Mouse (Mus musculus) c-Kit-negative CD71-positive TER-119-positive erythroid progenitor cells, embryonic 14.5 days (primary cell): Measurements from ENCODE around the gene Sdr9c7.
"Not testable (repeated sequence)": the region's sequence is repeated elsewhere in the genome, so short reads cannot be mapped to it uniquely, and the experiment has no call there.

Experiments used
- DNase-seq: peaks from one replicate; pipeline ENCODE4 v3.0.0-alpha.2; 2013; ENCODE audit warnings: low read depth, low spot score

The Sdr9c7 gene

GRCm38 (mm10) chr10:127898218-127898617, at the start of gene Sdr9c7:
Gene Sdr9c7, plus strand, starts transcription at chr10:127898518.
- DNase-seq = no peak

DNA sequence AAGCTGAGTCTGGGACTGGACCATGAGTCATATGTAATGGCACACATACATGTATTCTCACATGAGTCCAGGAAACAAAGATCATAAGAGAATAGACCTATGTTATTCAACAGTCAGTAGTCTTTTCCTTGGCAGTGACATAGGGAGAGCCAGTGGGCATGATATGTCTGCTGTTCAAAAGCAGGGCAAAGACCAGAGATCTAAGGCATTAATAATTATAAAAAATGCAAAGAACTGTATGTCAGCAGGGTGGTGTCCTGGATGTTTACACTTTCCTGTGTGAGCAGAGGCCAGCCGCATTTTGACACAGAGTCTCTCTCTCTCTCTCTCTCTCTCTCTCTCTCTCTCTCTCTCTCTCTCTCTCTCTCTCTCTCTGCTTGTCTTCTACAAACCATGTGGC, 48.7 kb upstream of the Sdr9c7 start, which contains the start of gene Rdh19:
Gene Rdh19, plus strand, starts transcription at position 301 of the 400 bp plus-strand sequence.
- no peak for DNase-seq

DNA sequence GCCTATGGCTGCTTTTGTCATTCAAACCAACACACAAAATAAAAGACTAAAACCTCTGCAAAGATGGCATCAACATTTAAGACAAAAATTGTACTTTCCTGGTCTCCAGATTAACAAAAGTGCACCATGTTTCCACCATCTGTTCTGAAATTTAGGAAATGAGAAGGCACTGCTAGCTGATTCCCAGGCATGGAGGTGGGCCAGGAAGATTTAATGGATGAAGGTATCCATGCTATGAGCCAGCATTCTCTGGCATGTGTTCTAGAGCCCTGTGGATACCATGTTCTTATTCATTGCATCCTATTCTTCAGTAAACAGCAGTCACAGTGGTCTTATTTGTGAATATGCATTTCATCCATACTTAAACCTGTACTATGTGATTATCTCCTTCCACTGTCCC, 41.9 kb upstream of the Sdr9c7 start:
- DNase-seq = no peak

DNA sequence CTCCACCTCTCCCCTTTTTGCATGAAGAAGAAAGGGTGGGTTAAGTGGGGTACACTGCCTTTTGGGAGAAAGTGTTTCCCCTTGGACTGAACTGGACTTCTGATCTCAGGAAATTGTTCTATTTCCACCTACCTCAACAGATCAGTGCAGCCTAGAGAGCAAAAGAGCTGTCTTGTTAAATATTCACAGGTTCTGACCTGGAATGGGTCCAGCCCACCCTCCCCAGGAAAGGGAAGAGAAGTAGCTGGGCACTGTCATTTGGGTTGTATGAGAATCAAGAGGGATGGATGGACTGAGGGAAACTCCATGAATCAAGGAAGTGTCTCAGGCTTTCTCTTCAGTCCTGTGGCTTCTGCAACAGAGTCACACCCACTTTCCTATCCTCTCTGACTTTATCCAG, 33.4 kb upstream of the Sdr9c7 start:
- no peak for DNase-seq

GRCm38 (mm10) chr10:127866232-127866631, 32.1 kb upstream of the Sdr9c7 start, which contains the start of gene Rdh16f2:
Gene Rdh16f2, plus strand, starts transcription at chr10:127866474.
- DNase-seq = no peak

GRCm38 (mm10) chr10:127872484-127872883, 25.8 kb upstream of the Sdr9c7 start:
- no peak for DNase-seq

- DNase-seq = no peak
These were observed 20.6 kb upstream of the Sdr9c7 start for GRCm38 (mm10) chr10:127877681-127878080.

GRCm38 (mm10) chr10:127878262-127879057, 19.9 kb upstream of the Sdr9c7 start:
- DNase-seq = no peak

GRCm38 (mm10) chr10:127879155-127879688, 19.1 kb upstream of the Sdr9c7 start:
- DNase-seq = no peak

GRCm38 (mm10) chr10:127881041-127881440, 17.3 kb upstream of the Sdr9c7 start:
- DNase-seq = no peak

- DNase-seq = no peak
These were observed 11.8 kb upstream of the Sdr9c7 start for GRCm38 (mm10) chr10:127886551-127886950.

DNA sequence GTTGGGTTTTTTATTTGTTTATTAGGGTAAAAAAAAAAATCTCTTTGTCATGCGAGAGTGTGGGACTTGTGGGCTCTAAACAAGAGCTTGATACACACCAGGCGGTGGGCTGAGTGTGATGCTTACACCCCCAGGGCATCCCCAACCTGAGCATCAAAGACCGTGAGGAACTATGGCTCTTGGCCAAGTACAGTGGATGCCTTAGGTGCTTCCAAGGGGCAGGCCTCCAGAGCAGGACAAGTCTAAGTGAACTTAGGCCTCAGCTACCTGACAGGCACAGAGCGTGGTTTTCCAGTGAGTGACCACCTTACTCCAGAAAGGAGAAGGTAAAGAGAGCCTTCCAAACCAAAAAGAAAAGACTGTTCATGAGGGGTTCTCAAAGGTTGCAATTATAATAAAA, 11.3 kb upstream of the Sdr9c7 start:
- no peak for DNase-seq

DNA sequence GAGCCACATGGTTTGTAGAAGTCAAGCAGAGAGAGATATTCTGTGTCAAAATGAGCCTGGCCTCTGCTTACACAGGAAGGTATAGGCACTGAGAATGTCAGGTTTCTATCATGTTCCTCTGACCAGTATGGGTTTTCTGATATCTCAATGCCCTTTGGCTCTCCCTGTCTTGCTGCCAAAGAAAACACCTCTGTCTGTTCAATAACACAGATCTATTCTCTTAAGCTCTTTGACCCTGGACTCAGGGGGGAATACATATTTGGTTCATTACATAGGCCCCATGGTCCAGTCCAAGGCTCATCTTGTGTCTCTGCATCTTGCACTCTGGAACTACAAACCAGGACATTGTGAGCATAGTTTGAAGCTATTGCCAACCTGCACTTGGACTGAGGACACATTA, 9.7 kb upstream of the Sdr9c7 start, which contains the start of gene Rdh7:
Gene Rdh7, minus strand, starts transcription at position 213 of the 400 bp plus-strand sequence.
- DNase-seq = no peak

DNA sequence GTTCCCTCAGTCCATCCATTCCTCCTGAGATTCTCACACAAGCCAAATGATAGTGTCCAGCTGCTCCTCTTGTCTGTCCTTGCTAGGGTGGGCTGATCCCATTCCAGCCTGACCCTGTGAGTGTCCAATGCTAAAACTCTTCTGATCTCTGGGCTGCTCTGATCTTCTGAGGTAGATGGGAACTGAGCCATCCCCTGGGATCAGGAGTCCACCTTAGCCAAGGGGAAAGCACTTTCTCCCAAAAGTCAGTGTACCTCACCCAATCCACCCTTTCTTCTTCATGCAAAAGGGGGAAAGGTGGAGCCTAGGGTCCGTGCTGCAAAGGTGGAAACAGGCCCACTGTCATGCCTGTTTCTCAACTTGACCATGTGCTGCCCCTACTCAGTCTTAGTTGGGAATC, 6.8 kb upstream of the Sdr9c7 start:
- DNase-seq = no peak

GRCm38 (mm10) chr10:127893163-127894022, 4.9 kb upstream of the Sdr9c7 start:
- DNase-seq = not testable (repeated sequence)

DNA sequence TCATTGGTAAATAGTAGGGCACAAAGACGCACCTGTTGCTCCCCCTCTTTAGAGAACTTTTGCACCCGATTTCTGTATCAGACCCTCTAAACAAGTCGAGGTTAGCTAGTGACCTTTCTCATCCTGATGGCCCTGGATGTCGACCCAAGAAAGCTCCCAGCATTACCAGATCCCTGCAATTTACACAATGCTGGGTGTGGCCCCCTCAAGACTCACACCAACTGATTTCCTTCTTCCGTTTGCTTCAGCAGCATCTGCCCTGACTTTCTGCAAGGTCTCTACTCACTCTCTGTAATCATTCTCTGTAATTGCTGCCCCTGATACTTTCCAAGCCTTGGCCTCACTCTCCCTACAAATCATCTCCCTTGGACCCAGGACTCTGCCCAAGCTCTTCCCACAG, 1.6 kb upstream of the Sdr9c7 start:
- DNase-seq = no peak

GRCm38 (mm10) chr10:127897506-127897905, 812 bp upstream of the Sdr9c7 start:
- DNase-seq = no peak

DNA sequence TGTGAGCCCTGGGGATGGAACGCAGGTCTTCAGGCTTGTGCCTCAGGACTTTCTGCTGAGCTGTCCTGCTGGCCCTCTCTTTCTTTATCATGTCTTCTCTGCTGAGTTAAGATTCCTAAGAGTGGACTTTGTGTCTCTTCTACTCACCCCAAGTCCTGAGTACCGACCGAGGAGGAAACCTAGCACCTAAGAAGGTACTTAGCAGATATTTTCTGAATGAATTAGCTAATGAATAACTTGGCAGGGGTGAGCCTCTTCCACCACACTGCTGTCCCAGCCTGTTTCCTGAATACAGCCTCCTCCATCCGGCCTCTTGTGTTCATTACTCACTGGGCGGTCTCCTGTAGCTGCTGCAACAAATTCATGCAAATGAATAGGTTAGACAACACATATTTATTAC, 1.5 kb downstream of the Sdr9c7 start:
- no peak for DNase-seq

- no peak for DNase-seq
These were observed 3.4 kb downstream of the Sdr9c7 start for GRCm38 (mm10) chr10:127901751-127902150.

GRCm38 (mm10) chr10:127903116-127903515, 4.8 kb downstream of the Sdr9c7 start:
- no peak for DNase-seq

GRCm38 (mm10) chr10:127904718-127905446, 6.6 kb downstream of the Sdr9c7 start:
- no peak for DNase-seq
